Mouse (Mus musculus): ENCODE results near the gene Acot12.

The Acot12 gene

DNA sequence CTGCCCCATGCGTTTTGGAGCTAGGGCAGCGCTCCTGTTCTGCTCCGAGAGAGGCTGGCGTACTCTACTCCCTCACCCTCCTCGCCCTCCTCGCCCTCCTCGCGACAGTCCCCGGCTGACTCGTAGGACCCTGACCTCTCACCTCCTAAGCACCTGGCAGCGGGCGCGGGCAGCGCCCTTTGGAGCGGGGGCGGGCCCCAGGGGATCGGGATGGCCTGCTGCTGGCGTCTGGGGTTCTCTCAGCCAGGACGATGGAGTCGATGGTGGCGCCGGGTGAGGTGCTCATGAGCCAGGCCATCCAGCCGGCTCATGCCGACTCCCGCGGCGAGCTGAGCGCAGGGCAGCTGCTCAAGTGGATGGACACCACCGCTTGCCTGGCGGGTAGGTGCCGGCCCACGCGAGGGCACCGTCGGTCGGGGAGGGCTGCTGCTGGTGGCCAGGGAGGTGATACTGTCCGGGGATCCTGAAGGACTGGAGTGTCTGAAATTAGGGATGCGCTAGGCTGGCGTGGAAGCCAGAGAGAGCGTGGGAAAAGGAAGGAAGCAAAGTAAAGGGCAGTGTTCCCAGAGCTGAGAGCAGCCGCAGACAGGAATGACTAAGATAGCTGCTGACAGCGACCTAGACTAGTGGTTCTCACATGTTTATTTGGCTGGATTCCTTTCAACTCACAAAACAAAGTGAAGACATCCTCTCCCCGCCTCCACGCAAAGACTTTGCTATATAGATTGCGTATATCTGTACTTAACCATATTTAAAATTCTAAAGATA lies at the start of gene Acot12:
Gene Acot12, plus strand, starts transcription at position 233 of the 768 bp plus-strand sequence.
- no peak for DNase-seq (ENCODE audit: low read depth)

DNA sequence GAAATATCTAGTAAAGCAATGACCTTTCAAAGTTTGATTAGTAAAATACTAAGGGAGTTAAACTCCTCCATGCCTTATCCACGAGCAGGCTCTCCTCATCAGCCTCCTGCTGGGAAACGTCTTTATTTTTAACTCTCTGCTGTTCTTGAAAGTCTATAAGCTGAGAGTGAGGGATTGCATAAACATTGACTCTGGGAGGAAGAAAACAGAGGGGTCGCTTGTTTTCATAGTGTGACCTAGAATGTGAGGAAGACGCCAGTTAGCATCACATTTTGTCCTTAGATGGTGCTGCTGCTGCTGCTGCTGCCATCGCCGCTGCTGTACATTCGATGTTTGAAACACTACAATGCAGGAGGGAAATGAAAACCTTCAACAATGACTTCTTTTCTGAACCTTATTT lies 47.7 kb upstream of the Acot12 start:
- no peak for DNase-seq (ENCODE audit: low read depth)

DNA sequence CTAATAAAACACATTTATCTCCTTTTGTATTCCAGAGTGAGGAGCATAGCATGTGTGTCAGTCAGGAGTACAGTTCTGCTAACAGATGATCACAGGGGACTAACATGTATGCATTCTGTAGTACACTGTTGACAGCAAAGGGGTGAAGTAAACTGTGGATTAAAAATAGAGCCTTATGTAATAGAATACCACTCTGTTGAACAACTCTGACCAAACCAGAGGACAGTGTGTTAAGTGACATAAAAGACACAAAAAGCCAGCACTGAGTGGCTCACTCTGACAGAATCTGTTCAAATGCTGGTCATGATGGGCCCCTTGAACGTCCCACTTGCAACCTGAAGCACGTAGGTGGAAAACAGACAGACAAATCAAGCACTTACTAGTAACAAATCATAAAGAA lies 45.9 kb upstream of the Acot12 start:
- DNase-seq (ENCODE audit: low read depth): no peak

DNA sequence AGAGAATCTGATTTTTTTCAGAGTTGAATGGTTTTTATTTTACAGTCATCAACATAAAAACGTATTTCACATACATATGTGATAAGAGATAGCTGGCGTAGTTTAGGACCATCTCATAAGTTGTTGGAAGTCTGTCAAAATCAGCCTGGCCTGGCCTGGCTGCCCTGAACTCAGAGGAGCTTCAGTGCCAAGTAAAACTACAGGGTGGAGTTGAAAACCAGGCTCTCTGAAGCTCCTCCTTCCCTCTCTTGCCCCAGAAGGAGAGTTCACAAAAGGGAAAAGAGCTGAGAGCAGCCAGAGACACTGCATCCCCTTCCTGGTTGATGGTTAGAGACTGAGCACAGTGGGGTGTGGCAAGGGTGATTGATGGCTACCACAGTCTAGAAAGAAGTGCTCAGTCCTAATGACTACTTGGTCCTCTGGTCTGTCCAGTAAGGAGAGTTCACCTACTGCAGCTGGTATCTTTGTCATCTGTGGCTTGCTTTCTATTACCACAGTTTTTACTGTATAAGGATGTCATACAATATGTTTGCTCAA lies 45.1 kb upstream of the Acot12 start:
- no peak for DNase-seq (ENCODE audit: low read depth)

DNA sequence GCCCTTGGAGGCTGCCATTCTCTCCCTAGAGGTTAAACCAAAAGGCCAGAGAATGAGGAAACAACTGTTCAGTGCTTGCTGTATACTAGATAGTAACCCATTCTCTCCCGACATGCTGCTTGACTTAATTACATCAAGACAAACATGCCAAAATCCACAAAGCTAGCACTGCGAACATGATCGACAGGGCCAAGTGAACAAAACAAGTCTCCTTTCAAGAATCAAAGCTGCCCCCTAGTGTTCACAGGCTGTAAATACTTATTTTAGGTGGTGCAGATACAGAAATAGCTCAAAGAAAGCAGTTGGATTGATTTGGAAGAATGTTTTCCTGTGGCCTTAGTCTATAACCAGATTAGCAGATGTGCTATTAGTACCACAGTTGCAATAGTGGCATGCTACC lies 44.3 kb upstream of the Acot12 start:
- DNase-seq (ENCODE audit: low read depth): peak; percentile 70

DNA sequence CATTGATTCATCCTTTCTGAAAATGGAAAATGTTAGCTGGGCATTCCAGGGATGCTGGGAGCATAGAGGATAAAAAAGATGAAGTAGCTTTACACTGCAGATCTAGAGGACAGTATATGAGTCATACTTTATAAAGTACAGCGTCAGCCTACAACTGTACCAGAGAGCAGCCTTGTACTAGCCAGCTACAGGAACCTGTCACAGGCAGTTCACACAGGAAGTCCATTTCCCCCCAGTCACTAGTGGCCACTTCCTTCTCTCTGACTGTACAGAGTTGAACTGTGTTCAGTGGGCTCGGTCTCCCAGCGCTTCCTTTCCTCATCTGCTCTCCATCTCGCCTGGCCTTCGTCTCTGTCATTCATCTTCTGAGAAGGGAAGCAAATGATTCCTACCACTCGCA lies 39.0 kb upstream of the Acot12 start:
- DNase-seq (ENCODE audit: low read depth): no peak

DNA sequence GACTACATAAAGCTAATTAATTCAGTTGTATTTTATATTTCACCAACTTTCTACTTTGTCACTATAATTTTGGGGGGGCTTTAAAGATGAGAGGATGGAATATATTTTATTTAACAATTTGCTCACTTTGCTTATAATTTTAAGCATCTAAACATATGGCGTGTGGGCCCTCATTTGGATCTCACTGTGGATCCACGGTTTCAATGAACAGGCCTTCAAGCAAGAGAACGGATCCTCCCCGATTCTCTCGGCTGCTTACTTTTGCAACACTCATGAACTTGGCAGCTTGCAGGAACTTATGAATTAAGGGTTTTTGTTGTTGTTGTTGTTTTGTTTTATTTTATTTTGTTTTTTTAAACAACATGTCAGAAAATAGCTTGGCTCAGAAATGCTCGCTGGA lies 21.8 kb upstream of the Acot12 start:
- DNase-seq (ENCODE audit: low read depth): no peak

DNA sequence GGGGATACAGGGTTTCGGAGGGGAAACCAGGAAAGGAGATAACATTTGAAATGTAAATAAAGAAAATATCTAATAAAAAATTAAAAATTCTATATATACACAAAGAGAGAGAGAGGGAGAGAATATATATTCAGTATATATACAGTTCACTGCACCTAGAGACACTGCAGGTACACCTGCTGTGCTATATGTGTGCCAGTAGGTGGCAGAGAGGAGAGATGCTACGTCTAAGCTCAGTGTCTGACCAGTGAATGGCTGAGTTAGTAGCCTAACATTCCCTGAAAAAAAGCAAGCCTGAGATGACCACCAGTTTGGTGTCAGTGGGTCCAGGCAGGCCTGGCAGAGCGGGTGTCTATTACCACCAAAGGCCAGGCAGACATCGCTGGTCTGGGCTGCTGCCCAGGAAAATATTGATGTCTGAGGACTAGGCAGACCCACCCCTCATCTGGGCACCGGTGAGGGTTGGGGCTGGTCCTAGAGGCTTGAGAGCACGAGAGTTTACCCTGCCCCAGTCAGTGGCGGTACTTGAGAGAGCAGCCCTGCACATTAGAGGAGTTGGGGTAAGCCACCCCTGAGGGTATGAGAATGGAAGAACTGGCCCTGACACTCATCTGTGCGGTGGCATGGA lies 18.1 kb upstream of the Acot12 start:
- peak; percentile 26 for DNase-seq (ENCODE audit: low read depth)

DNA sequence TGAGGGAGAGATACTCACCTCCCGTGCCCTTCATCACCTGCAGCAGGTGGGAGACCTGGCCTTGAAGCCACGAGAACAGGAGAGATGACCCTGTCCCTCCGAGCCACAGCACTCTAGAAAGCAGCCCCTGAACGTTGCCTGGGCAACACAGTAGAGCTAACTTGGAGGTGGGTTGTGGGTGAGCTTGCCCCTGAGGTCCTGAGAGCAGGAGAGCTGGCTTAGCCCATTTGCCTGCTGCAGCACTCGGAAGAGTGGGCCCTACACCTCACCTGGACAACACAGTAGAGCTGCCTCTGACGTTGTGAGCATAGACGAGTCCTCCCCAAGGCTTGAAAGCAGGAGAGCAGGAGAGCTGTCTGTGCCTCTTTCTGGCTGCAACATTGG lies 17.6 kb upstream of the Acot12 start:
- DNase-seq (ENCODE audit: low read depth): no peak

DNA sequence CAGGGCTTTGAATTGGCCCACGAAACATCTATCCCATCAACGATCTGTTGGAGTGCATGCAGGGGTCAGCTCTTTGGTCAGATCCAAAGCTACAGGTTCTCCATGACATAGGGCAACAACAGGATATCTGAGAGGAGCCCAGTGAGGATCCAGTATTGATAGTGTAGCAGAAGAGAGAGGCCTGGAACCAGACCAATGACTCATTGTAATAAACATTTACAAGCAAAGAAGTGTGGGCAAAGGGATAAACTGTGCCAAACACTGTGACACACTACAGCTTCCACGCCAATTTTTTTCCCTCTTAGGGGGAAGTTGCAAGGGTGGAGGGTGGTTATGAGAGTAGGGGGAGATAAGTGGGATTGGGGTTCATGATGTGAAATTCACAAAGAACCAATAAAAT lies 17.1 kb upstream of the Acot12 start:
- DNase-seq (ENCODE audit: low read depth): no peak

DNA sequence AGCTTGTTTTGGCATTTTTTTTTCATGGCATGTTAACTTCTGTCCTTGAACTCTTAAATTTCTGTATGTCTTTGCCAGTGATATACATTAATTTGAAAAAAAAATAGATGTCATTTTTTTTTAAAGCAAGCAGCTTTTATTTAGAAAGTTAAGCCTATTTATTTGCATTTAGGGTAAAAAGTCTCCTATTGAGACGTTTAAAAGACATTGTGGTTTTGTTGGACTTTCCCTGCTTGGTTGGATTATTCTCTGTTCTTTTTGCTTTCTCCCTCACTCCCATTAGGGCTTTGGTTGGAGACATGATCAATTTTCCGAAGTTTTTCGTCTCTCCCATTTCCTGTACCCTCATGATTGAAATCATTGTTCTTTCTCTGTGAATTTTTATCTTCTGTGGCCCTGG lies 16.2 kb upstream of the Acot12 start:
- no peak for DNase-seq (ENCODE audit: low read depth)

DNA sequence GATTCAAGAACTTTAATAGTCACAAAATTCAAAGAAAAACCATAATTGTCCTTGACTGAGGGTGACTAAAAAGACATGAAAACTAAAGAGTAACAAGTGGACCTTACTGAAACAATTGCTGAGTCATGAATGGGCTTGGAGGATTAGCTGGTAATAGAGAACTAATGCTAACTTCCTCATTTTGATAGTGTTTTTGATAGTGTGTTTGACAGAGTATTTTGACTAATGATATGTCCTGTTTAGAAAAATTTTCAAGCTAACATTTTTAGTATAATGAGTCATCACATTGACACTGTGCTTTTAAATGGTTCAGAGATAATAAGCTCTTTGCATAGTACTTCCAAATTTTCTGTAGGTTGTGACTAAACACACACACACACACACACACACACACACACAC lies 13.4 kb upstream of the Acot12 start:
- DNase-seq (ENCODE audit: low read depth): no peak

DNA sequence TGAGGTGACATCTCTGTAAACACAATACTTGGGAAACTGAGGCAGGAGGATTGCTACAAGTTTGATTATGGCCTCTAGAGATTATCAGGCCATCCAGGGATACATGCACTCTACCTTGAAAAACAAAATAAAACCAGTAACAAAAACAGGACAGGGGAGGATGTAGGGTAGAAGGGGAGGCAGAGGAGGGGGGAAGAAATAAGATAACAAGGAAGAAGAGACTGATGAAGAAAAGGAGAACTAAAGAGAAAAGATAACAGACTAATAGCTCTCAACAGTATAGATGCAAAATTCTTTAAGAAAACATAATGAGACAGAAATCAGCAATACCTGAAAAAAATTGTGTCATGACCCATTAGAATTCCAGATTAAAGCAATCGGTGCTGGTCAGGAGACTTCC lies 4.1 kb upstream of the Acot12 start:
- no peak for DNase-seq (ENCODE audit: low read depth)

DNA sequence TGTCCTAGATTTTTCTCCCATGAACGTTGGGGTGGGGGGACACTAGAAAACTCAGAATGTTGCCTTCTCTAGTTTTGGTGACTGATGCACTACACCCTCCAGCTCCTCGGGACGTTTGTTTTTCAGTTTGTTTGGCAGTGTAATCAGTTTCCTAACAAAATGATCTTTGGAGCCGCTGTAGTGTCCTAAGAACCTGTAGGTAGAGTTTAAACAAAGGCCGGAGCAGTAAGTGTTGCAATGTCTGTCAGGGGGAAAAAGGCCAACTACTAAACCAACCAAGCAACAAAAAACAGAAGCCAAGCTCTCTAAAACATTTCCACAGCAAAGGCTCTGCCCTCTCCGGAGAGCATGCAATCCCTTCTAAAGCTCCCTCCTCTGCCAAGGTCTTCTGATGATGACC lies 461 bp upstream of the Acot12 start:
- no peak for DNase-seq (ENCODE audit: low read depth)

DNA sequence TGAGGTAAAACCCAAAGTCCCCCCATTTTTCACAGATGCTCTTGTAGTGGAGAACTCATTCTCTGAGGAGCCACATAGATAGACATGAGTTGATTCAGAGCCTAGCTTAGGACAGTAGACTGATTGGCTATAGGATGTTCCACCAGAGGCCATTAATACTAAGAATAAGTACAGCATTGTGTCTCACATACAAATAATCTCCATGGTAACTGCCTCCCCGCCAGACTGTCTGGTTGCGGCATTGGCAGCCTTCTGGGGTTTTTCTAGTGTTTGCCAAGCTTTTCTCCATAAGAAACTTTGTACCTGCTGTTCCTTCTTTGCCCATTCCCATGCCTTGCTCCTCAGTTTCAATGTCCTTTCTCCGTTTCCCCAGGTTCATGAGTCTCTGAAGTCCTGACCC lies 1.9 kb downstream of the Acot12 start:
- no peak for DNase-seq (ENCODE audit: low read depth)

DNA sequence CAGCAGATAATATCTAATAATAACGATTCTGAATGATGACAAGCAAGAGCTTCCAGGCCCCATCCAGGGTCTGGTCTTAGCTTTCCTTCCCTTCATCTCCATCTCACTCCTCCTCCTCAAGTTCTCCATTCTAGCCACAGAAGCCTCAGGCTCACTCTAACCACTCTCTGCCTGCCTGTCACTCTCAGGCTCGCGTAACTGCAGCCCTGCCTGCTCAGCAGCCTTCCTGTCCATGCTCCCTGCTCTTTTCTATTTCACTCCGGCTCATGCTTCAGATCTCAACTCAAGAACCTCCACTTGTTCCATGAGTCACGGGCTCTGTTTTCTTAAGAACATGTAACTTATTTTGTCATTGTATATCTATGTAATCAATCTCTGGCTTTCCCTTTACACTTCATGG lies 5.2 kb downstream of the Acot12 start:
- DNase-seq (ENCODE audit: low read depth): no peak

DNA sequence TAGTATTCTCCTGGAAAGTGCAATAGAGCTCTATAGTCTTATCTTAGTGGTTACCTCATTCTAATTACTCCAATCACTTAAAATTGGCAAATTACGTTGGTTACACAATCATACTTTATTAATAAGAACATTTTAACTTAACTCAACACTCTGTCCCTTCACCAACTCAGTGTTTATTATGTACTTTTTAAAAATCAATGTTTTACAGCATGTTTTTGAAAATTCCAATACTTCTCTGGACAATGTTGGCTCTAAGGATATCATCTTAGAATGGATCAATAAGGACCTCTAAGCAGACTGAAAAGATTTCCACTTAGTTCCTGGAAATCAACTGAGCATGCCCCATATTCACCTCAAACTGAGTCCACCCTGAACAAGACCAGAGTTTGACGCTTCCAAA lies 7.1 kb downstream of the Acot12 start:
- DNase-seq (ENCODE audit: low read depth): no peak

DNA sequence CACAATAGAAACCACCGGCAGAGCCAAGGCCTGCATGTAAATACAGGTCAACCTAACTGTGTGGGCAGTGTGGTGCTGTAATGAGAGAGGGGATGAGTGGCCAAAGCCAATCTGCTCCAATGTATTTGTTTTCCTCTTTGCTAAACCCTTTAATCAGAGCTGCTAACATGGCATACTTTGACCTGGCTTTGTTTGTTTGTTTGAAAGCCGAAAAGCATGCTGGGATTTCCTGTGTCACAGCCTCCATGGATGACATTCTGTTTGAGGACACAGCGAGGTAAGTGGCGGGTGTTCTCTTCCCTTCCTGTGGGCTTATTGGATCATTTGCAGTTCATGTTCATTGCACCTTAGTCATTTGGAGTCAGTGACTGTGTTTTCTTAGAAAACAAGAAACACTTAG lies 8.7 kb downstream of the Acot12 start:
- no peak for DNase-seq (ENCODE audit: low read depth)

DNA sequence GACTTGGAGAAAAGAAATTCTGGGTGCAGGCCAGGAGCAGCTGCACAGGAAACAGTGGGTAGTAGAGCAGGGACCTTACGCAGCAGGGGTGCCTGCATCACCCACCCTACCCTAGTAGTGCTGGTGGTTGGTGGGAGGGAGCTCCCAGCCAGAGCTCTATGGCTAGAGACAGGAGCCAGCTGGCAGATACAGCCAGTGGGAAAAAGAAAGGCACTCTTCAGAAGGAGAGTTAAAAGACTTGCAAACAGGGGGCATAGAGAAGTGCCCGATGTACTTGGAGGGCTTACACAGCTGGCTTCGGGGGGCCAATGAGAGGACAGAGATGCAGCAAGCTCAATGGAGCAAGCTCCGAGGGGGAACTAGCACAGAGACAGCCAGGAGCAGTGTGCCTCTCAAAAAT lies 12.4 kb downstream of the Acot12 start:
- DNase-seq (ENCODE audit: low read depth): no peak

DNA sequence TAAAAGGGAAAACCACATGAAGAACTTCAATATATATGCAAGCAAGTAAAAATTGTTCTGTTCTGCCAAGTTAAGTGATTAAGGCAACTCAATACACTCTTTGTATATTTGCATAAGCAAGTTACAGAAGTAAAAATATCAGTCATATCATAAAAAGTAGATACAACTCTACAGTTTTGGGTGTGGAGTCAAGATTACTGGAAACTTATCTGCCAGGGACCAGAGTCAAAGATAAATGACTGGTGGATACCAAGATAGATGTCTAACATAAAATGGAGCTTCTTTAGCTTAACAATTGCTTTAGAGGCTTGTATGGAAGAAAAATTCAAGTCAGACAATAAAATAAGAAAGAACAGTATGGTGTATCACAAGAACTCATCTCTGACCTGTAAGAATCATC lies 13.4 kb downstream of the Acot12 start:
- no peak for DNase-seq (ENCODE audit: low read depth)

DNA sequence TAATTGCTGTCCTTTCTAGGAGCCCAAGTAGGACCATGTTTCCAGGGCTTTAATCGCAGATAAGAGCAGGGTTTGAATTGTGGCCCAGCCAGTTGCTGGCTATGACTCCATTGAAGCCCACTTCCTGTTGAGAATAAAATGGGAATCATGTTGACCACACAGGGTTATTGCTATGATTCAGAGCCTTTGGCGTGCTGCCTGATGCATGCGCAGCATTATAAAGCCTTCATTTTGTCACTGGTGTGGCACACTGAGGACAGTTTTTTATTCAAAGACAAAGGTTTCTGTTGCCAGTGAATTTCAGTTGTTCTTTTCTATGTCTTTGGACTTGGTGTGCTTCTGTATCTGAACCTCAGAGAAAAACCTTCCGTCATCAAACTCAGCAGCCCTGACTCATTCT lies 14.9 kb downstream of the Acot12 start:
- no peak for DNase-seq (ENCODE audit: low read depth)

DNA sequence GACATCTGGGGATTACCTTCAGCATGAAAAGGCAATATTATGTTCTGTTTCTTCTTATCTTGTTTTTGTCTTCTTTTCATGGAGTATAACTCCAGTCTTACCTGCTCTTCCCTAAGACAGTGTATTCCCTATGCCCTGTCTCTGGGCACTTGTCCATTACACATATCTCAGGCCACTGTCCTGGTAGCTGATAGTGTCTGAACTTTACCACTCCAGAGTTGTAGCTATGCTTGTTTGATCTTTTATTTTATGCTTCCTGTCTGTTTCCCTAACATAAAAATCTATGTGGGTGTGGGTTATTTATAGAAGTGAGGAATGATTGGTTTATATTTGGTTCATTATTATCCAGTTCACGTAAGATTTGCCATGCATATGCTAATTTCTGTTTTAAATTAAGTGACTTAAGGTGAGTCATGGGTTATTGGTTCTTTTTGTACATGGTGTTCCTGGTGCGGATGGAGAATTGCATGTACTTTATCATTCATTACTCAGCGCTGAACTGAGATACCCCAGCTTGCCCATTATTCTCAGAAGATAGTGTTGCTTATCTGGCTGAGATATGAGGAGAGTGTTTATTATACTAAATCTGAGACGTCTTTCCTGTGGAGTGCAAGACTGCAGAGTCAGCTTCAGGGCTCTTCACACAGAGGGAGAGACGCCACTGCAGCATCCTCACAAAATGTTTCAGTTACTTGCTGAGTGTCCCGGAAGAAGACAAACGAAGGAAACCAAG lies 17.2 kb downstream of the Acot12 start:
- no peak for DNase-seq (ENCODE audit: low read depth)

DNA sequence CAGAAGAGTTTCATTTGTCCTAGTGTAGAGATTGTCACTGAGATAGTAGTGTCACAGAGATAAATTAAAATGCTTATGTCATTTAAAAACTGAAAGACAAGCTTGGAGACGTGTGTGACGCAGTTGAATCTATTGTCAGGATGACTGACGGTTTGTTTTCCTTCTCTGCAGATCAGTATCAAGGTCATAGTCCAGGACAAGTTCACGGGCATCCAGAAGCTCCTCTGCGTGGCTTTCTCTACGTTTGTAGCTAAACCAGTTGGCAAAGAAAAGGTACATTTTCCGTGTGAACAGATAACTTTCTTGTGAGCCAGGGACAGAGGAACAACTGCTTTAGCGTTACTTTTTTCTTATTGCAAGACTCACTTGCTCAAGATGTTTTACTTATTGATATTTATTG lies 18.5 kb downstream of the Acot12 start:
- DNase-seq (ENCODE audit: low read depth): no peak

All from naive thymus-derived CD4-positive, alpha-beta T cell, adult 2 months (primary cell).